Mouse (Mus musculus): ENCODE data around the gene Olfr765.
A peak's percentile ranks its signal among the peaks of the same experiment; 100 is the strongest.
"Not testable (repeated sequence)": the region's sequence is repeated elsewhere in the genome, so short reads cannot be mapped to it uniquely, and the experiment has no call there.

Olfr765 gene

DNA sequence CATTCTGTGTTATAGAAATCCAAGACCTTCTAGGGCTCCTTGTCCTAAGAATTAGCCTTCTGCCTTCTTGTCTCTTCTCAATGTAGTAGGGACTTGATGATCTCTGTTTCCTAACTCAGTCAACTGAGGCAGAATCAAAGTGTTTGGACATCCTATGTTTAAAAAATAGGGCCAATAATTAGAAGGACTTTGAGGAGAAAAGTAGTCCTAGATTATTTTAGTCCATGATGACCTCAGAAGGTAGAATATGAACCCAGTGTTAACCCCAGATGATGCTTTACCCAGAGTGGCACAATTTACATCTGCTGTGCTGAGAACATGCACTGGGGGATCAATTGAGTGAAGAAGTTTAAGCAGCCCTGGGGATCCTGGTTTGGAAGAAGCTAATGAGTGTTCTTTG, at the start of gene Olfr765:
TSS of gene Olfr765 (minus strand) at position 101 of the 400 bp plus-strand sequence.
- DNase-seq (ENCODE audit: low spot score in 2 of 2) = not testable (repeated sequence)

DNA sequence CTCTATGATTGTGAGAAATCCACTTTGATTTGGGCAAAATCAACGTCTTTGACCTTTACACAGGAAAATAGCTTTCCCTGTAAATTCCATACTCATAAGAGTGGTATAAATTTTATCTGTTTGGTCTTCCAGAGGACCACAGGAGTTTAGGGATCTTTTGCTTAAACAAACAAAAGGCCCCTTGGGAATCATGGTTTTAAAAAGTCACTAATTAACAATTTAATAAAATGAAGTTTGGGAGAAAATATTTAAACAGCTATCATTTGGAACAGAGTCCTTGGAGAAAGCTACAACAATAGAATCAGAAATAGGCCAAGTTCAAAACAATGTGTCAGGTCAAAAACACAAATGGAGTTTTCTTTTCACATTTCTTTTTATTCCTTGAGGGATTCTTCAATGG, 49.5 kb upstream of the Olfr765 start, which contains the start of gene Olfr768:
TSS of gene Olfr768 (minus strand) at position 101 of the 400 bp plus-strand sequence.
- no peak for DNase-seq (ENCODE audit: low spot score in 2 of 2)

DNA sequence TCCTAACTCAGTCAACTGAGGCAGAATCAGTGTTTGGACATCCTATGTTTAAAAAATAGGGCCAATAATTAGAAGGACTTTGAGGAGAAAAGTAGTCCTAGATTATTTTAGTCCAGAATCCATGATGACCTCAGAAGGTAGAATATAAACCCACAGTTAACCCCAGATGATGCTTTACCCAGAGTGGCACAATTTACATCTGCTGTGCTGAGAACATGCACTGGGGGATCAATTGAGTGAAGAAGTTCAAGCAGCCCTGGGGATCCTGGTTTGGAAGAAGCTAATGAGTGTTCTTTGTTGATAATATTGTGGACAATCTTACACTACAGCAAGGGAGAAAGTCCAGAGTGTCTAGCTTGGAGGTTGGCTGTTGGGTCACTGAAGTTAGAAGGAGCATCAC, 33.0 kb upstream of the Olfr765 start, which contains the start of gene Olfr767:
TSS of gene Olfr767 (minus strand) at position 101 of the 400 bp plus-strand sequence.
- DNase-seq (ENCODE audit: low spot score in 2 of 2) = not testable (repeated sequence)

DNA sequence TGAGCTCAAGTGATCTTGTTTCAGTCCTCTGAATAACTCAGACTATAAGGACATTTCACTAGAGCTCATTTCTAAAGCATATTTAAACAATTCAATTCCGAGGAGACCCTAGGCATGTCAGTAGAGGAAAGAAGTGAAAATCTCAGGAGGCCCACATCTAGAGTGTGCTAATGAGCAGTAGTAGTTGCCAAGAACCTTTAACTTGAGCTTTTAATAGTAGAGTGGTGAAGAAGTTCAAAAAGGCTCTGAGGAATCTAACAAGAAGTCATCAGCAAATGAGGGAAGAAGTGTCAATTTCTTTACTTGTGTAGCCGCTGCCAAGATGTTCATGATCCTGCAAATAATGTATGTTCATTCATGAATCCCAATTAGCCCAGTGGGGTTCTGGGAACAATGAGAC, 19.1 kb upstream of the Olfr765 start, which contains the start of gene Olfr766-ps1:
TSS of gene Olfr766-ps1 (minus strand) at position 101 of the 400 bp plus-strand sequence.
- DNase-seq (ENCODE audit: low spot score in 2 of 2) = no peak

DNA sequence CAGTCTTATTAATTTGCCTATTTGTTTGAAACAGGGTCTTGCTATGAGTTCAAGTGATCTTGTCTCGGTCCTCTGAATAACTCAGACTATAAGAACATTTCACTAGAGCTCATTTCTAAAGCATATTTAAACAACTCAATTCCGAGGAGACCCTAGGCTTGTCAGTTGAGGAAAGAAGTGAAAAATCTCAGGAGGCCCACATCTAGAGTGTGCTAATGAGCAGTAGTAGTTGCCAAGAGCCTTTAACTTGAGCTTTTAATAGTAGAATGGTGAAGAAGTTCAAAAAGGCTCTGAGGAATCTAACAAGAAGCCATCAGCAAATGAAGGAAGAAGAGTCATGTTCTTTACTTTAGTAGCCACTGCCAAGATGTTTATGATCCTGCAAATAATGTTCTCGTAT, 10.0 kb downstream of the Olfr765 start, which contains the start of gene Olfr764-ps1:
TSS of gene Olfr764-ps1 (minus strand) at position 101 of the 400 bp plus-strand sequence.
- DNase-seq (ENCODE audit: low spot score in 2 of 2) = no peak

DNA sequence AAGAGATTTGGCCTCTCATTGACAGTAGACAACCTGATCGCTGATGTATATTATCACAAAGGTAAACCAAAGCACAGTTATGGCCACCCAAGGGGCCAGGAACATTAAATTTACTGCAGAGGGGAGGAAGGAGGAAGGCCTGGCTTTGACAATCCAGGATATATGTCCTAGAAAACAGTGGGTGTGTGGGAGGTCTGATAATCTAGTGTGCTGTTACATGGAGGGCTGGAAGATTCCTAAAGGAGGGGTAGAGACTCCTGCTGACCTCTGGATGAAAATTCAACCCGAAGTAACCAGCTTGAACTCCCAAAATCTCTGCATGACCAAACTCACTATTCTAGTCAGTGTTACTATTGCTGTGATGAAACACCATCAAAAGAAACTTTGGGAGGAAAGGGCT, 21.5 kb downstream of the Olfr765 start:
- no peak for DNase-seq (ENCODE audit: low spot score in 2 of 2)

DNA sequence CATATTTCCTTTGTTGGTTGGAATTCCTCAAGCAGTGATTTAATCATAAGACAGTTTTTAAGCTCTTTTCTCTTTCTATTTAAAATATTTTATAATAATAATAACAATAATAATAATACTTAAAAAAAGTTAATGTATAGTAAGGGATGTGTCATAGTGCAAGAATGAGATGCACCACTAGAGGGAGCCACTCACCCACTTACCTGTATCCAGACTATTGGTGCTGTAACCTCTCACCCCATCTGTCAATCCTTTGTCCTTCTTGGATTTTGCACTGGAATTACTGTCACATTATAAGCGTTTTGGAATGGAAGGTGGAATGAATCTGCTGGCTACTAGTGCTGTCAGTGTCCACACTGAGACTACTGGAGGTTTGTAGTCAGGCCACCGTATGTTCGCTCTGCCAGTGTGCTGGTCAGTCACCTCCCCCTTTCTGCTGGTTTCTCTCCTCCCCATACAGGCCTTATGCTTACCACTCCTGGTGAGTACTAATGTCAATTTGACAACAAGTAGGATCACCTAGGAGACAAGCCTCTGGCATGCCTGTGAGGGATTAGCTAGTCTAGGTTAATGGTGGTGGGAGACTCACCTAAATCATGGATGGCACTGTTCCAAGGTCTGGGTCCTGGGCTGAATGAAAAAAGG, 23.7 kb downstream of the Olfr765 start:
- DNase-seq (ENCODE audit: low spot score in 2 of 2) = peak in 1 of 2 experiments; percentile 47

DNA sequence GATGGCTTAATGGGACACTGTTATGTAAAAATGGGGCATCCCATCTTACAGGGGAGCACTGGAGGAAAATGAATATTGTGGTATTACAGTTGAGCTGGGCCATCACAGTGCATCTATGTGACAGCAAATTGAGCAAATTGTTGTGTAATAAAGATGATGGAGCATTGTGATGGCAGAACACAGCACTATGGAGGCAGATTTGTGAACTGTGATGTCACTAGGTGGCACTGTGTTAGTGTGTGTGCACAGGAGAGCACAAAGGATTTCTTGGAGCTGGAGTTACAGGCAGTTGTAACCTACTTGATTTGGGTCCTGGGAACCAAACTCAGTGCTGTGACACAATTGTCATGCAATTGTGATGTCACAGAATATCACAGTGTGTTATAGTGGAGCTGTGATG, 26.5 kb downstream of the Olfr765 start:
- DNase-seq (ENCODE audit: low spot score in 2 of 2) = no peak

DNA sequence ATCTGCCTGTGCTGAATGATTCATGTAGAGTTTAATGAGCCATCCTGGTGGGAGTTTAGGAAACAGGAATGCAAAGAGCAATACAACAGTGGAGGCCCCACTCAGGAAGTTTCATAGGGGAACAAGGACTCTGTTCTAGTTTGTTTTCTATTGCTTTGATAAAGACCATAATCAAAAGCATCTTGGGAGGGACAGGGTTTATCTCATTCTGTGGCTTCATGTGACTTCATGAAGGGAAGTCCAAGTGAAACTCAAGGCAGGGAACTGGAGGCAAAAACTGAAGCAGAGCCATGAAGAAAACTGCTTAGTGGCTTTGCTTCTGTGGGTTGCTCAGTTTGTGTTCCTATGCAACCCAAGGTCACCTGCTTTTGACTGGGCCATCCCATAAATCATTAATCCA, 35.3 kb downstream of the Olfr765 start:
- DNase-seq (ENCODE audit: low spot score in 2 of 2) = no peak

DNA sequence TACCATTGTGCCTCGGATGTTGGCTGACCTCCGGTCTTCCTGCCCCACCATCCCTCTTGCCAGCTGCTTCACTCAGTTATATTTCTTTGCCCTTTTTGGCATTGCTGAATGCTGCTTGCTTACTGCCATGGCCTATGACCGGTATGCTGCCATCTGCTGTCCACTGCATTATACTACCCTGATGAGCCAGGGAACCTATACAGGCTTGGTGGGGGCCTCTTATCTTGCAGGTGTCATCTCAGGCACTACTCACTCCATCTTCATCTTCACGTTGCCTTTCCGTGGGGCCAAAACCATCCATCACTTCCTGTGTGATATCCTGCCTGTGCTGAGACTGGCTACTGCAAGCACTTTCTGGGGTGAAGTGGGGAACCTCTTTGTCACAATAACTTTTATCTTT, 38.3 kb downstream of the Olfr765 start:
- not testable (repeated sequence) for DNase-seq (ENCODE audit: low spot score in 2 of 2)

DNA sequence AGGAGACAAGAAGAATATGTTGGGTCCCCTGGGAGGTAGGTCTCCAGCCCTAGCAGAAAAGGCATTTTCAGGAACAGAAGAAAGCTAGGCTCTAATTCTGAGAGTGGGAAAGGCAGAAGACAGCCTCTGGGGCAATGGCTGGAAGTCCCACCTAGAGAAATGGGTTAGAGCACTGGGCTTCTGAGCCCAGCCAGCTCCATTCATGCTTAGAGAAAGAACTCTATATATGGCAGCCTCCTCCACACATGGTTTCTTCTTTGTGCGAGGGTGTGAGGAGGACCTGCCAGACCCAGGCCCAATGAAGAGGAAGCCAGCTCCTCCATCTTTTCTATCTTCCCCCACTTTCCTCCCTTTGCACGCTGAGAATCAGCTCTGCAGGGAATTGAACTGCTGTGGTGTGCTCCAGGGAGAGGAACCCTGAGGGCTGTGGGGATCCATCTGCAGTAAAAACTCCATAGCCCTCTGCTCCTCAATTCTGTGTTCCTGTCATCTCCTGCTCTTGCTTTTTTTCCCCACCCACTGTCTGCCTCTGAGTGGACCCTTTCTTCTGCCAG, 39.4 kb downstream of the Olfr765 start, which contains the start of gene Olfr763:
TSS of gene Olfr763 (plus strand) at position 504 of the 554 bp plus-strand sequence.
- no peak for DNase-seq (ENCODE audit: low spot score in 2 of 2)

DNA sequence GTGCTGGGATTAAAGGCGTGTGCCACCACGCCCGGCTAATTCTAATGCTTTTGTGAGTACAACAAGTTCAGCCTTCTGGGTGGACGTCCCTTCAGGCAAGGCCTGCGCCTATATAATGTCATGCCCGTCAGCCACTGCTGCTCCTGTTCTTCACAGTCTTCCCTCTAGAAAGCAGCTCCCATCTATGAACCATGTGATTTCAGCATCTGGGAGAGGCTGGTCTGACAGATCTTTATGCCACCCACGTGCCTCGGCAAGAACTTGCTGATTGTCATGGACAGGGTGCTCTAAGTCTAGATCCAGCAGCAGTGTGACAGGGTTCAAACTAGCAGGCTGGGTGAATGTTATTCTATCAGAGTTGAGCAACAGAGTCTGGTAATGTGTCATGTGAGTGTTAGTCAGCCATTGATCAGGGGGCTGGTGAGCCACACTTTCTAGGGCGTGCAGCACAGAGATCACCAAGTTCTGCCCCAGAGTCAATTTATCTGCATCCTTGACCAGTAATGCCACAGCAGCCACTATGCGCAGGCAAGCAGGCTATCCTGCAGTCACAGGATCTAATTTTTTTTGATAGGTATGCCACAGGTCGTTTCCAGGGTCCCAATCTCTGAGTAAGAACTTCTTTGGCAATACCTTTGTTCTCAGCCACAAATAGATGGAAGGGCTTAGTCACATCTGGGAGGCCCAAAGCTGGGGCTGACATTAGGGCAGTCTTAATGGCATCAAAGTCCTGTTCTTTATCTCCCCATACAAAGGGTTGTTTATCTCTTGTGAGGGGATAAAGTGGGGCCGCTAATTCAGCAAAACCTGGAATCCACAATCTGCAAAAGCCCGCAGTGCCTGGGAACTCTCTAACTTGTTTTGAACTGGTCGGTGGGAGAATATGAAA, 45.5 kb downstream of the Olfr765 start:
- no peak for DNase-seq (ENCODE audit: low spot score in 2 of 2)

DNA sequence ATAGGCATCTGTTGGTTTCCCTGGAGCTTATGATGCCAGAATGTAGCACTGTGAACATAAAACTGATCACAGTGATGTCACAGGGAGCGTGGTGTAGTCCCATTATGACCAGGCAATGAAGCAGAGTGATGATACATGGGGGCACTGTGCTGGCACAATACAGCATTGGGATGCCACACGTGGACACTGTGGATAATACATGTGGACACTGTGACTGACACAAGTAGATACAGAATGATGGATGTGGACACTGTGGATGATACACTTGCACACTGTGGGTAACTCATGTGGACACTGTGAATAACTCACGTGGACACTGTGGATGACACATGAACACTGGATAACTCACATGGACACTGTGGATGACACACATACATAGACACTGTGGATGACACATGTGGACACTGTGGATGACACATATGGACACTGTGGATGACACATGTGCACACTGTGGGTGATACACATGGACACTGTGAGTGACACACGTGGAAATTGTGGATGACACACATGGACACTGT, 53.2 kb downstream of the Olfr765 start:
- no peak for DNase-seq (ENCODE audit: low spot score in 2 of 2)

DNA sequence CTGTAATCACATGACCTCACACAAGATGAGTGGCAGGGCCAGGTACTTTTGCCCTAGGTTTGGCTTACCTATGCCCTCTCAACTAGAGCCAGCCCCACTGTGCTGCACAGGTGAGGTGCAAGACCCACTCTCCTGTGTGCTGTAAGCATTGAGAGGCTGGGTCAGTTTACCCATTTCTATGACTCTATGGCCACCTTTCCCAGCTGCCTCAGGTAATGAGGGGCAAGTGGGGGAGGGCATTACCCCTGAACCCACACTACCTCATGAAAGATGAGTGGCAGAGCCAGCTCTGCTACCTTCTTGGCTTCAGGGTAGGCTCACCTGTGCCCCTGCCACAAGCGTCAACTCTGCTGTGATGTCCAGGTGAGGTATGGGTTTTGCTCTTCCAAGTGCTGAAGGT, 54.0 kb downstream of the Olfr765 start:
- no peak for DNase-seq (ENCODE audit: low spot score in 2 of 2)

Measured in thymus, postnatal 10 days (tissue).